Mouse (Mus musculus) lung, postnatal 0 days (tissue): ENCODE measurements around the gene Zfp266. TPM values are rescaled to one million over a fixed set of nuclear protein-coding genes. Genes with fewer than 3 reads are reported as not detected.

ENCODE experiments used
- ATAC-seq: fragments of 200-750 bp; cut with Nextera tagmentation; 2 replicates; pipeline ENCODE4 v1.8.0; 2017; ENCODE audit warnings: moderate library complexity
- DNase-seq: peaks from one replicate; pipeline ENCODE4 v3.0.0-alpha.2; 2016; ENCODE audit warnings: low spot score
- H3K27ac ChIP-seq: fragments of 300-500 bp; sonication (generic); 2 replicates; pipeline ENCODE4 v1.5.1; 2014; ENCODE audit warnings: antibody characterized with exemption, mild to moderate bottlenecking, low read length, mixed read lengths
- H3K27me3 ChIP-seq: fragments of 300-500 bp; sonication (generic); replicated peaks from 2 replicates; pipeline ENCODE4 v1.6.1; 2014; ENCODE audit warnings: low read length, mixed read lengths; ENCODE audit not compliant: insufficient read depth
- H3K36me3 ChIP-seq: fragments of 300-500 bp; sonication (generic); 2 replicates; pipeline ENCODE4 v1.6.1; 2014; ENCODE audit warnings: low read length, mixed read lengths; ENCODE audit not compliant: insufficient read depth
- H3K4me1 ChIP-seq: fragments of 300-500 bp; sonication (generic); 2 replicates; pipeline ENCODE4 v1.6.1; 2014; ENCODE audit warnings: antibody characterized with exemption, low read depth, low read length, mixed read lengths; ENCODE audit not compliant: insufficient read depth
- H3K4me2 ChIP-seq: fragments of 300-500 bp; sonication (generic); replicated peaks from 2 replicates; pipeline ENCODE4 v1.6.1; 2014; ENCODE audit warnings: low read depth, mild to moderate bottlenecking, low read length, moderate library complexity, mixed read lengths
- H3K4me3 ChIP-seq: fragments of 300-500 bp; sonication (generic); 2 replicates; pipeline ENCODE4 v1.5.1; 2014; ENCODE audit warnings: low read depth, low read length
- H3K9ac ChIP-seq: fragments of 300-500 bp; sonication (generic); replicated peaks from 2 replicates; pipeline ENCODE4 v1.6.1; 2014; ENCODE audit warnings: low read depth, mild to moderate bottlenecking
- H3K9me3 ChIP-seq: fragments of 300-500 bp; sonication (generic); 2 replicates; pipeline ENCODE4 v1.6.1; 2016; ENCODE audit warnings: low read length, mixed read lengths
- CTCF ChIP-seq: IDR thresholded peaks from 2 replicates; pipeline ENCODE4 v1.5.1; 2016; ENCODE audit warnings: antibody characterized with exemption, mild to moderate bottlenecking
- EP300 ChIP-seq: IDR thresholded peaks from 2 replicates; pipeline ENCODE4 v1.6.1; 2016; ENCODE audit warnings: antibody characterized with exemption, mild to moderate bottlenecking, control low read depth
- WGBS: fragments of 180-500 bp; shearing (Covaris S2); extraction: QIAGEN DNeasy Blood & Tissue Kit; methylation state at CpG from one replicate; pipeline ENCODE4 v1.1.7; 2014; 5-methylcytosine and 5-hydroxymethylcytosine counted together
- polyA plus RNA-seq: library from polyadenylated mRNA; unstranded; fragments of >200 nt; fragmentation: Nextera tagmentation; extraction: Ambion mirVana; gene quantifications from 2 replicates; pipeline ENCODE4 v1.2.1, GENCODE M21; 2015

Zfp266 gene
- polyA plus RNA-seq, 1 experiment from 2014 or later: 63.8 TPM

DNA sequence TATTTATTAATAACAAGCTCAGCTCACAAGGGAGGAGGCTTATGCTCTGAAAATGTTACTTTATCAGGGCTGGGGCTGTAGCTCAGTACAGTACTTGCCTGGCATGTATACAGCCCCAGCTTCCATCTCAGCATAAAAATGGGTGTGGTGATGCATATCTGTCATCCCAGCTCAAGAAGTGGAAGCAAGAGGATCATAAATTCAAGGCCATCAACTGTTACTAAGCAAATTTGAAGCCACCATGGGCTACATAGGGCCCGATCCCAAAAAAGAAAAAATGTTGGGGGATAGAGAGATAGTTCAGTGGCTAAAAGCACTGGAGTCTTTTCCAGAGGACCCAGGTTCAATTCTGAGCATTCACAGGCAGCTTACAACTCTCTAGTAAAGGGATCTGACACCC is 44.6 kb downstream of the Zfp266 start:
- Histone ChIP-seq H3K27me3 (no peaks in the 10 kb centered on the region), H3K4me3 (no peak overlapping the region), H3K4me1 (no peaks in the 10 kb centered on the region), H3K9ac (no peak overlapping the region), H3K36me3 (peaks cover 32% of the 10 kb centered on the region), H3K4me2 (no peak overlapping the region), H3K27ac (no peak overlapping the region), H3K9me3 (no peaks in the 10 kb centered on the region)
- ATAC-seq: no peak
- WGBS: 95% methylated on average over 1 of the region's 1 CpGs
- no peak for TF ChIP-seq EP300
- no peak for DNase-seq

DNA sequence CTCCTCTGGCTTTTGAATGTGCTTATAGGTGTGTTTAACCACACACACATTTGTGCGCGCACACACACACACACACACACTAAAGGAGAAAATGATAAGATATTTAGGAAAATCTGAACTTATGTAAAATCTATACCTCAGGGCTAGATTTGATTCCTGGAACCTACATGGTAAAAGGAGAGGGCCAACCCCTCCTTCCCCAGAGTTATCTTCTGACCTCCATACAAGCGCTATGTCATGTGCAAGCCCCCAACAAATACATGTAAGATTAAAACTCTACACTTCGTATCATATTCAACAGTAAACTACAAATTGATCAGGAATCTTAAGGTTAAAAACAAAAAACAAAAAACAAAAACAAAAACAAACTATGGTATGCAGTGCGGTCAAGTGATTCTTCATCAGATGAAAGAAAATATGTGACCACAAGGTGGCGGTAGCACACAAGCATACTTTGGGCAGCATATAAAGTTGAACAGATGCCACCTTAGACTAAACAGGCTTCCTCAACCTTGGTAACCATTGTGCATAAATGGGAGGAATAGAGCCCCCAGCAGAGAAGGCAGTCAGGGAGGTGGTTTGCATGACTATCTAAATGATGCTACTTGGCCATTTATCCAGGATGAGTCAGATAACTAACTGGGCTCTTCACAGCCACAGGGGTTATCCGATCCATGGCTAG is 54.3 kb downstream of the Zfp266 start:
- H3K4me3 ChIP-seq: no peak overlapping the region
- no peak overlapping the region for H3K9ac ChIP-seq
- H3K4me1 ChIP-seq: no peaks in the 10 kb centered on the region
- H3K27ac ChIP-seq: no peak overlapping the region
- H3K9me3 ChIP-seq: peaks cover 15% of the 10 kb centered on the region
- peaks cover 28% of the 10 kb centered on the region for H3K36me3 ChIP-seq
- DNase-seq (peak; percentile 88), ATAC-seq (peak; percentile 38; the same call in 1 of the 2 replicates)
- 57% methylated on average over 7 of the region's 7 CpGs for WGBS
- no peak overlapping the region for H3K4me2 ChIP-seq
- no peaks in the 10 kb centered on the region for H3K27me3 ChIP-seq
- TF ChIP-seq CTCF (peak; percentile 90), EP300 (0 out of 2 replicates have a peak, but pooled peaks have one; percentile 11)

GRCm38 (mm10) chr9:20459377-20460317 is 61.6 kb downstream of the Zfp266 start, which contains the start of gene Zfp26:
Zfp26 (minus strand) TSS chr9:20460162.
- WGBS: under 1% methylated on average over 47 of the region's 48 CpGs
- Histone ChIP-seq H3K27ac (peak within 1 kb of the TSS; percentile 90), H3K9ac (peak within 1 kb of the TSS; percentile 85), H3K4me2 (peak within 1 kb of the TSS; percentile 69), H3K27me3 (no peaks in the 10 kb centered on the region), H3K4me3 (peak within 1 kb of the TSS; percentile 78), H3K9me3 (no peaks in the 10 kb centered on the region), H3K36me3 (peaks cover 9% of the 10 kb centered on the region; the same call in 1 of the 2 replicates), H3K4me1 (peaks cover 3% of the 10 kb centered on the region; the same call in 1 of the 2 replicates)
- TF ChIP-seq CTCF (no peak), EP300 (peak; percentile 65)
- ATAC-seq: peak; percentile 93
- DNase-seq: peak; percentile 90

DNA sequence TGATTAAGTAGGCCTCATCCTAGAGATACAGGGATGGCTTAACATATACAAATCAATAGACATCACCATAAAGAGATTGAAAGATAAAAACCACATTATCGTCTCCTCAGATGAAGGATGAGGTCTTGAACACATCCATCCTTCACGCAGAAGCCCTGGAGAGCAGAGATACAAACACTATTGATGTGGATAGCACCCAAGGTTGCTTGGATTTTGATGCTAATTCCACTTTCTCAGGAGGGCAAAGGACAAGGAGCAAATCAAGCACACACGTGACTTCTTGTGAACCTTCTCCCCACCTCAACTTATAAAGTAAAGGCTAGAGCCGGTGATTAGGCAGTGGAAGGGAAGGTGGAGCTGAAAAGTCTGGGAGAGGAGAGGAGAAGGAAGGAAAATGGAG is 67.6 kb downstream of the Zfp266 start:
- ATAC-seq (no peak), DNase-seq (no peak)
- Histone ChIP-seq H3K9ac (no peak overlapping the region), H3K4me1 (no peaks in the 10 kb centered on the region; the same call in 1 of the 2 replicates), H3K4me2 (no peak overlapping the region), H3K27me3 (no peaks in the 10 kb centered on the region), H3K27ac (no peak overlapping the region), H3K36me3 (peaks cover 13% of the 10 kb centered on the region; the same call in 1 of the 2 replicates), H3K4me3 (no peak overlapping the region), H3K9me3 (no peaks in the 10 kb centered on the region)
- TF ChIP-seq CTCF (no peak), EP300 (no peak)
- 84% methylated on average over 4 of the region's 4 CpGs for WGBS

DNA sequence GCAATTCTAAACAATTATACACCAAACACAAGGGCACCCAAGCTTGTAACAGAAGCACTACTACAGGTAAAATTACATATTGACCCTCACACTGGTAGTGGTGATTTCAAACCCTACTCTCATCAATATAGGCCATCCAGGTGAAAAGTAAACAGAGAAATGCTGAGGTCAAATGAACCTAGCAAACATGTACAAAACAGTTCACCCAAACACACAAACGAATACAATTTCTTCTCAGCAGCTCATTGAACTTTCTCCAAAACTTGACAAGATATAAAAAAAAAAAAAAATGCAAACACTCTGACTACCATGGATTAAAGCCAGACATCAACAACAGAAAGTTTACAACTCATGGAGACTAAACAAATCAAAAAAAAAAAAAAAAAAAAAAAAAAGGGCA is 69.7 kb downstream of the Zfp266 start:
- DNase-seq (no peak), ATAC-seq (no peak)
- no peak for TF ChIP-seq EP300
- TF ChIP-seq CTCF: no peak
- WGBS: 88% methylated on average over 1 of the region's 1 CpGs
- Histone ChIP-seq H3K9me3 (no peaks in the 10 kb centered on the region), H3K4me3 (no peak overlapping the region), H3K4me1 (no peaks in the 10 kb centered on the region), H3K27ac (no peak overlapping the region), H3K4me2 (no peak overlapping the region), H3K27me3 (no peaks in the 10 kb centered on the region), H3K36me3 (peaks cover 8% of the 10 kb centered on the region; the same call in 1 of the 2 replicates), H3K9ac (no peak overlapping the region)

Other genes with a start within 250 kb of the Zfp266 start
- gene Olfr39, start 239.1 kb downstream of the Zfp266 start, polyA plus RNA-seq: not detected in 2 replicates
- not detected in 2 replicates for gene Olfr873, start 222.9 kb downstream of the Zfp266 start, polyA plus RNA-seq
- gene Olfr18, start 185.3 kb downstream of the Zfp266 start, polyA plus RNA-seq: not detected in 2 replicates
- 40.1 and 47.3 TPM in 2 replicates for gene Zfp560, start 136.2 kb downstream of the Zfp266 start, polyA plus RNA-seq
- gene Zfp26, start 61.3 kb downstream of the Zfp266 start, polyA plus RNA-seq: 6.8 and 9.5 TPM in 2 replicates
- 14.8 and 17.5 TPM in 2 replicates for gene Zfp426, start 28.7 kb downstream of the Zfp266 start, polyA plus RNA-seq
- gene Zfp846, start 59.9 kb upstream of the Zfp266 start, polyA plus RNA-seq: 10.9 and 12.2 TPM in 2 replicates
- gene Ubl5, start 121.5 kb upstream of the Zfp266 start, polyA plus RNA-seq: 394 and 396 TPM in 2 replicates
- gene Fbxl12, start 123.3 kb upstream of the Zfp266 start, polyA plus RNA-seq: 18.2 and 19.2 TPM in 2 replicates
- gene Pin1, start 130.7 kb upstream of the Zfp266 start, polyA plus RNA-seq: 30.1 and 32.9 TPM in 2 replicates
- gene Olfm2, start 224.9 kb upstream of the Zfp266 start, polyA plus RNA-seq: 0.36 and 0.55 TPM in 2 replicates